Mouse (Mus musculus) heart, embryonic 11.5 days (tissue): Measurements from ENCODE around the gene Sdr39u1. TPM values are rescaled to one million over a fixed set of nuclear protein-coding genes. Genes with fewer than 3 reads are reported as not detected.

Source experiments
- ATAC-seq: fragments of 200-750 bp; cut with Nextera tagmentation; replicated peaks from 2 replicates; pipeline ENCODE4 v1.8.0; 2017; ENCODE audit warnings: moderate library complexity; ENCODE audit not compliant: insufficient number of reproducible peaks, low FRiP score, low TSS enrichment
- H3K27ac ChIP-seq: fragments of 300-500 bp; sonication (generic); 2 replicates; pipeline ENCODE4 v1.5.1; 2014; ENCODE audit warnings: mild to moderate bottlenecking, low read depth, low read length
- H3K27me3 ChIP-seq: fragments of 300-500 bp; sonication (generic); 2 replicates; pipeline ENCODE4 v1.6.1; 2014; ENCODE audit warnings: mild to moderate bottlenecking, low read length, mixed read lengths; ENCODE audit not compliant: control insufficient read depth, insufficient read depth
- H3K36me3 ChIP-seq: fragments of 300-500 bp; sonication (generic); 2 replicates; pipeline ENCODE4 v1.6.1; 2014; ENCODE audit warnings: mild to moderate bottlenecking, low read length, moderate library complexity, mixed read lengths; ENCODE audit not compliant: control insufficient read depth, insufficient read depth
- H3K4me1 ChIP-seq: fragments of 300-500 bp; sonication (generic); 2 replicates; pipeline ENCODE4 v1.6.1; 2014; ENCODE audit warnings: low read length; ENCODE audit not compliant: control insufficient read depth, insufficient read depth
- H3K4me2 ChIP-seq: fragments of 300-500 bp; sonication (generic); 2 replicates; pipeline ENCODE4 v1.6.1; 2014; ENCODE audit warnings: mild to moderate bottlenecking, moderate library complexity
- H3K4me3 ChIP-seq: fragments of 300-500 bp; sonication (generic); 2 replicates; pipeline ENCODE4 v1.5.1; 2014; ENCODE audit warnings: low read depth, low read length
- H3K9ac ChIP-seq: fragments of 300-500 bp; sonication (generic); 2 replicates; pipeline ENCODE4 v1.6.1; 2014; ENCODE audit warnings: mild to moderate bottlenecking, low read depth, low read length, moderate library complexity
- H3K9me3 ChIP-seq: fragments of 300-500 bp; sonication (generic); replicated peaks from 2 replicates; pipeline ENCODE4 v1.6.1; 2016; ENCODE audit warnings: low read length; ENCODE audit not compliant: control insufficient read depth
- WGBS: fragments of 180-500 bp; shearing (Covaris S2); extraction: QIAGEN DNeasy Blood & Tissue Kit; methylation state at CpG from one replicate; pipeline ENCODE4 v1.1.7; 2014; ENCODE audit not compliant: insufficient replicate concordance; 5-methylcytosine and 5-hydroxymethylcytosine counted together
- polyA plus RNA-seq: library from polyadenylated mRNA; unstranded; fragments of >200 nt; fragmentation: Nextera tagmentation; extraction: Ambion mirVana; gene quantifications from 2 replicates; pipeline ENCODE4 v1.2.1, GENCODE M21; 2014

The Sdr39u1 gene
- polyA plus RNA-seq, 1 experiment from 2014 or later = 36.9 TPM

- H3K4me3 ChIP-seq = no peak overlapping the region
- 0 out of 2 replicates have a peak overlapping the region, but pooled peaks have one; percentile 10 for H3K9ac ChIP-seq
- H3K27me3 ChIP-seq = no peaks in the 10 kb centered on the region
- no peak overlapping the region for H3K27ac ChIP-seq
- no peaks in the 10 kb centered on the region for H3K9me3 ChIP-seq
- no peak for ATAC-seq
- no peaks in the 10 kb centered on the region for H3K36me3 ChIP-seq
- 20% methylated on average over 7 of the region's 7 CpGs for WGBS
- no peak overlapping the region; the same call in 1 of the 2 replicates for H3K4me2 ChIP-seq
- H3K4me1 ChIP-seq = no peaks in the 10 kb centered on the region
Measured at GRCm38 (mm10) chr14:55922475-55923232, 22.6 kb upstream of the Sdr39u1 start.

- no peak overlapping the region for H3K9ac ChIP-seq
- H3K27me3 ChIP-seq = no peaks in the 10 kb centered on the region
- H3K36me3 ChIP-seq = no peaks in the 10 kb centered on the region
- no peak overlapping the region for H3K4me2 ChIP-seq
- no peaks in the 10 kb centered on the region for H3K4me1 ChIP-seq
- no peaks in the 10 kb centered on the region for H3K9me3 ChIP-seq
- no peak overlapping the region for H3K4me3 ChIP-seq
- WGBS = 36% methylated on average over 14 of the region's 14 CpGs
- no peak overlapping the region for H3K27ac ChIP-seq
- no peak for ATAC-seq
Measured at GRCm38 (mm10) chr14:55918240-55919082, 18.4 kb upstream of the Sdr39u1 start.

- no peak for ATAC-seq
- Histone ChIP-seq H3K27me3 (no peaks in the 10 kb centered on the region), H3K9me3 (no peaks in the 10 kb centered on the region), H3K27ac (no peak overlapping the region), H3K4me2 (no peak overlapping the region), H3K36me3 (no peaks in the 10 kb centered on the region), H3K4me3 (no peak overlapping the region), H3K4me1 (no peaks in the 10 kb centered on the region), H3K9ac (no peak overlapping the region)
- WGBS = 49% methylated on average over 4 of the region's 4 CpGs
Measured at GRCm38 (mm10) chr14:55913406-55913805, 13.3 kb upstream of the Sdr39u1 start.

GRCm38 (mm10) chr14:55905518-55905917 lies 5.4 kb upstream of the Sdr39u1 start:
- H3K27me3 ChIP-seq = no peaks in the 10 kb centered on the region; the same call in 1 of the 2 replicates
- 14% methylated on average over 1 of the region's 1 CpGs for WGBS

GRCm38 (mm10) chr14:55900414-55900755 lies 292 bp upstream of the Sdr39u1 start:
- H3K27ac ChIP-seq = peak overlapping the region; percentile 70; the same call in 1 of the 2 replicates
- no peak for ATAC-seq
- 9% methylated on average over 12 of the region's 12 CpGs for WGBS

More at GRCm38 (mm10) chr14:55905518-55905917, 5.4 kb upstream of the Sdr39u1 start:
- Histone ChIP-seq H3K36me3 (no peaks in the 10 kb centered on the region), H3K4me2 (no peak overlapping the region), H3K9ac (no peak overlapping the region), H3K9me3 (no peaks in the 10 kb centered on the region), H3K4me1 (no peaks in the 10 kb centered on the region), H3K27ac (no peak overlapping the region), H3K4me3 (no peak overlapping the region)
- no peak for ATAC-seq

GRCm38 (mm10) chr14:55898947-55899346 lies 1.1 kb downstream of the Sdr39u1 start:
- Histone ChIP-seq H3K27me3 (no peaks in the 10 kb centered on the region), H3K9ac (no peak overlapping the region), H3K4me2 (peak overlapping the region; percentile 93), H3K27ac (no peak overlapping the region), H3K9me3 (no peaks in the 10 kb centered on the region), H3K4me3 (no peak overlapping the region), H3K36me3 (peaks cover 19% of the 10 kb centered on the region), H3K4me1 (peaks cover 7% of the 10 kb centered on the region)
- no peak for ATAC-seq
- 89% methylated on average over 7 of the region's 7 CpGs for WGBS

More at GRCm38 (mm10) chr14:55900414-55900755, 292 bp upstream of the Sdr39u1 start:
- H3K27me3 ChIP-seq = no peaks in the 10 kb centered on the region
- peak overlapping the region; percentile 93 for H3K4me2 ChIP-seq
- no peaks in the 10 kb centered on the region for H3K9me3 ChIP-seq
- H3K36me3 ChIP-seq = peaks cover 9% of the 10 kb centered on the region; the same call in 1 of the 2 replicates
- peaks cover 7% of the 10 kb centered on the region for H3K4me1 ChIP-seq
- H3K4me3 ChIP-seq = peak overlapping the region; percentile 53
- peak overlapping the region; percentile 82 for H3K9ac ChIP-seq

GRCm38 (mm10) chr14:55897671-55898070 lies 2.4 kb downstream of the Sdr39u1 start:
- peaks cover 7% of the 10 kb centered on the region for H3K4me1 ChIP-seq
- no peak for ATAC-seq
- no peaks in the 10 kb centered on the region for H3K27me3 ChIP-seq
- WGBS = 89% methylated on average over 12 of the region's 12 CpGs
- H3K9ac ChIP-seq = no peak overlapping the region
- H3K4me3 ChIP-seq = no peak overlapping the region
- no peak overlapping the region for H3K27ac ChIP-seq
- H3K9me3 ChIP-seq = no peaks in the 10 kb centered on the region
- H3K36me3 ChIP-seq = peaks cover 21% of the 10 kb centered on the region
- H3K4me2 ChIP-seq = no peak overlapping the region

- Histone ChIP-seq H3K4me3 (no peak overlapping the region), H3K36me3 (peaks cover 27% of the 10 kb centered on the region), H3K4me2 (peak overlapping the region; percentile 75; the same call in 1 of the 2 replicates), H3K27me3 (no peaks in the 10 kb centered on the region), H3K9me3 (no peaks in the 10 kb centered on the region), H3K4me1 (peaks cover 19% of the 10 kb centered on the region), H3K27ac (no peak overlapping the region), H3K9ac (no peak overlapping the region)
- WGBS = 78% methylated on average over 24 of the region's 24 CpGs
- no peak for ATAC-seq
Measured at GRCm38 (mm10) chr14:55886571-55887382, 13.3 kb downstream of the Sdr39u1 start.
